Mouse (Mus musculus) thymus, adult 2 months (tissue): Measurements from ENCODE around the gene Sfpq.

Experiments used
- CTCF ChIP-seq: fragments of 200-500 bp; IDR thresholded peaks from 2 replicates; pipeline ENCODE4 v1.5.1; 2012; ENCODE audit warnings: mild to moderate bottlenecking, control low read depth, low read length, moderate library complexity, borderline replicate concordance; ENCODE audit not compliant: control insufficient read depth, poor library complexity, insufficient read depth; ENCODE audit errors: extremely low read depth
- POLR2A ChIP-seq: fragments of 200-500 bp; IDR thresholded peaks from 2 replicates; pipeline ENCODE4 v1.6.1; 2012; ENCODE audit warnings: mild to moderate bottlenecking, low read length, control low read depth, moderate library complexity; ENCODE audit not compliant: control insufficient read depth, poor library complexity, insufficient read depth; ENCODE audit errors: extremely low read depth

GRCm38 (mm10) chr4:127085761-127086160 is 64.6 kb downstream of the Sfpq start:
- TF ChIP-seq CTCF (no peak), POLR2A (no peak)
